Mouse (Mus musculus): ENCODE results near the gene Olfr1380.
"Not testable (repeated sequence)": the region's sequence is repeated elsewhere in the genome, so short reads cannot be mapped to it uniquely, and the experiment has no call there.

GRCm38 (mm10) chr11:49609868-49610824 lies 53.5 kb downstream of the Olfr1380 start:
- not testable (repeated sequence) for TF ChIP-seq CTCF (IDR thresholded peaks at IDR 0.05; ENCODE audit: low read depth, low read length); GATA1 (IDR thresholded peaks at IDR 0.05; ENCODE audit: borderline replicate concordance, low read length); TAL1 (conservative IDR thresholded peaks at IDR 0.05; ENCODE audit: low read depth, low read length); POLR2AphosphoS5 (IDR thresholded peaks at IDR 0.05; ENCODE audit: insufficient replicate concordance, low read depth, low read length); GATA2 (IDR thresholded peaks at IDR 0.05; ENCODE audit: borderline replicate concordance, low read depth, low read length)
